Comparison of ENCODE assay signal across 11 mouse cellular contexts in the genomic region with DNA sequence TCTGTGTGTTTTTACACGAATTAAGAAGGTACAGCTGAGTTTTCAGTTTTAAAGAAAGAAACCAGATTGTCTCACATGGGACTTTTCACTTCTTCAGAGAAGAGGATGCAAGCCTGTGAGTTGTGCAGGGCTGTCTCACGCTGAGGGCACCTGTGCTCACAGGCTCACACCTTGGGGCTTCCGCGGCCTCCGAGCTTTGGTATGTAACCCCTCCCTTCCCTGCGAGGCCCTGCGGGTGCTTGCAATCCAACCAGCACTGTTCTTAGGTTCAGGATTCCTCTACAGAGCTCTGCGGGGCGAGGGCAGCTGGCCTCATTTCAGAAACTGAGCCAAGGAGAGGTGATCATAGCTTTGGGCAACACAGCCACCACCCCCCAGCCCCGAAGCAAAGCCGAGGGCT. TPM values are rescaled to one million over a fixed set of nuclear protein-coding genes. Genes with fewer than 3 reads are reported as not detected.
DNase-seq lines count a peak whose midpoint lies in the region; ATAC-seq lines count a peak whose summit lies in the region.
"Had no signal": no experiment of that assay in that cellular context is flagged by ENCODE, and none has a peak within 500 bp of the region (broad histone marks: within the 10 kb centered on the region; RNA-seq: fewer than 3 reads in every experiment).

No protein-coding gene starts in this region.

- H3K4me3 ChIP-seq in midbrain, embryonic 10.5 days, result no peak overlapping the region
- H3K4me3 ChIP-seq in midbrain, embryonic 13.5 days (replicated peaks), result no peak overlapping the region
- no peak overlapping the region for H3K4me3 ChIP-seq in limb, embryonic 12.5 days (replicated peaks)
- no peak overlapping the region for H3K4me3 ChIP-seq in hindbrain, embryonic 11.5 days (ENCODE audit: low read depth, low read length)
- H3K4me3 ChIP-seq: neural tube, embryonic 12.5 days had no signal

- intact Hi-C loops in gastrocnemius, postnatal 14 days (cut with DNase I; ENCODE audit: low total_unique reads), result no loop called here

- H3K27me3 ChIP-seq in midbrain, embryonic 10.5 days (ENCODE audit: low read depth, poor library complexity, severe bottlenecking), result no peaks in the 10 kb centered on the region
- no peaks in the 10 kb centered on the region for H3K27me3 ChIP-seq in midbrain, embryonic 13.5 days
- H3K27me3 ChIP-seq in limb, embryonic 12.5 days, result no peaks in the 10 kb centered on the region
- H3K27me3 ChIP-seq in hindbrain, embryonic 11.5 days (ENCODE audit: control insufficient read depth, insufficient read depth, low read length), result no peaks in the 10 kb centered on the region
- H3K27me3 ChIP-seq: neural tube, embryonic 12.5 days had no signal

- WGBS in midbrain, embryonic 10.5 days, result 40% methylated on average over 11 of the region's 11 CpGs
- 42% methylated on average over 11 of the region's 11 CpGs for WGBS in midbrain, embryonic 13.5 days
- WGBS in limb, embryonic 12.5 days, result 24% methylated on average over 11 of the region's 11 CpGs
- WGBS in hindbrain, embryonic 11.5 days, result 31% methylated on average over 11 of the region's 11 CpGs

- no peak overlapping the region for H3K9ac ChIP-seq in midbrain, embryonic 13.5 days (replicated peaks)
- H3K9ac ChIP-seq in limb, embryonic 12.5 days (replicated peaks), result 0 out of 2 replicates have a peak overlapping the region, but pooled peaks have one; percentile 31
- H3K9ac ChIP-seq in hindbrain, embryonic 11.5 days (ENCODE audit: low read depth, low read length), result no peak overlapping the region
- H3K9ac ChIP-seq: neural tube, embryonic 12.5 days had no signal

- peak overlapping the region; percentile 23; the same call in 1 of the 2 replicates for H3K27ac ChIP-seq in midbrain, embryonic 10.5 days (replicated peaks)
- H3K27ac ChIP-seq in midbrain, embryonic 13.5 days, result no peak overlapping the region
- peak overlapping the region; percentile 47; the same call in 1 of the 2 replicates for H3K27ac ChIP-seq in limb, embryonic 12.5 days
- H3K27ac ChIP-seq in hindbrain, embryonic 11.5 days (ENCODE audit: low read depth, low read length), result no peak overlapping the region
- H3K27ac ChIP-seq: neural tube, embryonic 12.5 days had no signal

- DNase-seq in midbrain, embryonic 10.5 days (ENCODE audit: low spot score), result no peak
- peak; percentile 63 to 79 for DNase-seq in thymus, postnatal 36 days
- no peak for DNase-seq in gastrocnemius, postnatal 14 days
- no peak for DNase-seq in hindbrain, embryonic 11.5 days (ENCODE audit: low spot score)
- DNase-seq: heart, postnatal 4 days; lung, postnatal 4 days; right cerebral cortex, postnatal 25 days had no signal

- peaks cover 19% of the 10 kb centered on the region; the same call in 1 of the 2 replicates for H3K36me3 ChIP-seq in midbrain, embryonic 10.5 days
- no peaks in the 10 kb centered on the region; the same call in 1 of the 2 replicates for H3K36me3 ChIP-seq in midbrain, embryonic 13.5 days
- no peaks in the 10 kb centered on the region for H3K36me3 ChIP-seq in limb, embryonic 12.5 days
- H3K36me3 ChIP-seq in hindbrain, embryonic 11.5 days (ENCODE audit: control insufficient read depth, insufficient read depth, low read length), result no peaks in the 10 kb centered on the region
- H3K36me3 ChIP-seq: neural tube, embryonic 12.5 days had no signal

- peaks cover 74% of the 10 kb centered on the region for H3K4me1 ChIP-seq in midbrain, embryonic 10.5 days
- peaks cover 59% of the 10 kb centered on the region for H3K4me1 ChIP-seq in midbrain, embryonic 13.5 days (replicated peaks)
- H3K4me1 ChIP-seq in limb, embryonic 12.5 days (replicated peaks), result peaks cover 39% of the 10 kb centered on the region
- no peaks in the 10 kb centered on the region for H3K4me1 ChIP-seq in hindbrain, embryonic 11.5 days (replicated peaks; ENCODE audit: control insufficient read depth, insufficient read depth, low read length)

- no peaks in the 10 kb centered on the region for H3K9me3 ChIP-seq in midbrain, embryonic 10.5 days (replicated peaks)
- H3K9me3 ChIP-seq in midbrain, embryonic 13.5 days, result no peaks in the 10 kb centered on the region
- no peaks in the 10 kb centered on the region for H3K9me3 ChIP-seq in limb, embryonic 12.5 days
- H3K9me3 ChIP-seq in hindbrain, embryonic 11.5 days (ENCODE audit: control insufficient read depth, low read length), result no peaks in the 10 kb centered on the region
- H3K9me3 ChIP-seq: neural tube, embryonic 12.5 days had no signal

- H3K4me2 ChIP-seq in midbrain, embryonic 13.5 days (replicated peaks), result no peak overlapping the region
- peak overlapping the region; percentile 14; the same call in 1 of the 2 replicates for H3K4me2 ChIP-seq in limb, embryonic 12.5 days
- no peak overlapping the region for H3K4me2 ChIP-seq in hindbrain, embryonic 11.5 days (replicated peaks; ENCODE audit: low read depth, low read length)
- H3K4me2 ChIP-seq: neural tube, embryonic 12.5 days had no signal

- no peak for ATAC-seq in midbrain, embryonic 13.5 days
- ATAC-seq in activated CD4-positive, CD25-positive, alpha-beta regulatory T cell, adult 4 months, result peak; percentile 31
- no peak for ATAC-seq in limb, embryonic 12.5 days (ENCODE audit: insufficient number of reproducible peaks, insufficient read depth, low FRiP score, low TSS enrichment, low read depth)
- no peak for ATAC-seq in hindbrain, embryonic 11.5 days (ENCODE audit: low FRiP score)

RNA-seq across cellular contexts. Expression of a gene that starts 46.1 kb away (rescaled TPM):
- 58.4 and 60.6 TPM in 2 replicates for polyA plus RNA-seq in midbrain, embryonic 10.5 days (2016; fragmentation: Nextera tagmentation; extraction: Ambion mirVana)
- 80.3 and 86.0 TPM in 2 replicates for polyA plus RNA-seq in midbrain, embryonic 13.5 days (2015; fragmentation: Nextera tagmentation; extraction: Ambion mirVana)
- polyA plus RNA-seq in activated CD4-positive, CD25-positive, alpha-beta regulatory T cell, adult 4 months (2017; shearing (Covaris generic)), result 100 to 1,000 TPM; 175 to 182 TPM
- 59.4 and 60.5 TPM in 2 replicates for polyA plus RNA-seq in limb, embryonic 12.5 days (2016; fragmentation: Nextera tagmentation; extraction: Ambion mirVana)
- total RNA-seq in gastrocnemius, postnatal 14 days (2021), result under 1 TPM; 0.16 to 0.41 TPM
- polyA plus RNA-seq in hindbrain, embryonic 11.5 days (2014; fragmentation: Nextera tagmentation; extraction: Ambion mirVana), result 24.1 and 24.6 TPM in 2 replicates

Comparison
In these comparisons a context has a peak if more than half of its experiments do, and no peak if none do; other contexts are left out.
1. H3K27ac ChIP-seq: peak in midbrain, embryonic 10.5 days (single experiment) and limb, embryonic 12.5 days (single experiment); none in midbrain, embryonic 13.5 days (single experiment) and hindbrain, embryonic 11.5 days (single experiment).
2. DNase-seq: peak in thymus, postnatal 36 days (2 of 2); none in midbrain, embryonic 10.5 days (single experiment), gastrocnemius, postnatal 14 days (single experiment) and hindbrain, embryonic 11.5 days (single experiment).